Mouse (Mus musculus) midbrain, postnatal 0 days (tissue): ENCODE measurements at regions not wholly inside any gene's neighbourhood (a gene's known extent, or its start where the extent isn't known, plus 50 kb on each side); places are given as distances from the start of the nearest gene placed in this dataset.

Experiments used
- ATAC-seq: fragments of 200-750 bp; cut with Nextera tagmentation; 2 replicates; pipeline ENCODE4 v1.8.0; 2017; ENCODE audit warnings: moderate number of reproducible peaks, mild to moderate bottlenecking, moderate TSS enrichment, moderate library complexity; ENCODE audit not compliant: low FRiP score
- DNase-seq: peaks from one replicate; pipeline ENCODE4 v3.0.0-alpha.2; 2015; ENCODE audit warnings: low spot score
- H3K27ac ChIP-seq: fragments of 300-500 bp; sonication (generic); 2 replicates; pipeline ENCODE4 v1.5.1; 2014; ENCODE audit warnings: low read depth, mild to moderate bottlenecking, low read length, mixed read lengths
- H3K27me3 ChIP-seq: fragments of 300-500 bp; sonication (generic); 2 replicates; pipeline ENCODE4 v1.6.1; 2014; ENCODE audit warnings: low read length, control low read depth, mixed read lengths; ENCODE audit not compliant: insufficient read depth
- H3K36me3 ChIP-seq: fragments of 300-500 bp; sonication (generic); 2 replicates; pipeline ENCODE4 v1.6.1; 2014; ENCODE audit warnings: low read length, control low read depth, mixed read lengths; ENCODE audit not compliant: insufficient read depth
- H3K4me1 ChIP-seq: fragments of 300-500 bp; sonication (generic); 2 replicates; pipeline ENCODE4 v1.6.1; 2014; ENCODE audit warnings: mild to moderate bottlenecking, control low read depth, antibody characterized with exemption, low read length, mixed read lengths; ENCODE audit not compliant: insufficient read depth
- H3K4me2 ChIP-seq: fragments of 300-500 bp; sonication (generic); 2 replicates; pipeline ENCODE4 v1.6.1; 2014; ENCODE audit warnings: low read depth, mild to moderate bottlenecking, low read length, mixed read lengths; ENCODE audit not compliant: poor library complexity, severe bottlenecking
- H3K4me3 ChIP-seq: fragments of 300-500 bp; sonication (generic); 2 replicates; pipeline ENCODE4 v1.5.1; 2014; ENCODE audit warnings: low read depth, mild to moderate bottlenecking, low read length, moderate library complexity
- H3K9ac ChIP-seq: fragments of 300-500 bp; sonication (generic); replicated peaks from 2 replicates; pipeline ENCODE4 v1.6.1; 2014; ENCODE audit warnings: mild to moderate bottlenecking, low read length, moderate library complexity, mixed read lengths; ENCODE audit not compliant: poor library complexity, severe bottlenecking
- H3K9me3 ChIP-seq: fragments of 300-500 bp; sonication (generic); 2 replicates; pipeline ENCODE4 v1.6.1; 2016; ENCODE audit warnings: low read length, control low read depth
- CTCF ChIP-seq: IDR thresholded peaks from 2 replicates; pipeline ENCODE4 v1.5.1; 2016; ENCODE audit warnings: antibody characterized with exemption, mild to moderate bottlenecking
- WGBS: fragments of 180-500 bp; shearing (Covaris S2); extraction: QIAGEN DNeasy Blood & Tissue Kit; methylation state at CpG from one replicate; pipeline ENCODE4 v1.1.7; 2014; 5-methylcytosine and 5-hydroxymethylcytosine counted together

GRCm38 (mm10) chr4:11893560-11894205, 87.4 kb downstream of the Gm10604 start:
- DNase-seq: no peak
- no peak overlapping the region for H3K9ac ChIP-seq
- H3K4me3 ChIP-seq: no peak overlapping the region
- no peaks in the 10 kb centered on the region for H3K9me3 ChIP-seq
- no peak for TF ChIP-seq CTCF
- H3K27ac ChIP-seq: no peak overlapping the region
- H3K36me3 ChIP-seq: no peaks in the 10 kb centered on the region
- 70% methylated on average over 9 of the region's 9 CpGs for WGBS
- H3K4me1 ChIP-seq: no peaks in the 10 kb centered on the region
- no peak for ATAC-seq
- H3K27me3 ChIP-seq: no peaks in the 10 kb centered on the region
- H3K4me2 ChIP-seq: no peak overlapping the region

- no peak for ATAC-seq
- TF ChIP-seq CTCF: no peak
- peak; percentile 46 for DNase-seq
- no peak overlapping the region for H3K4me3 ChIP-seq
- no peaks in the 10 kb centered on the region for H3K9me3 ChIP-seq
- H3K36me3 ChIP-seq: no peaks in the 10 kb centered on the region
- H3K4me1 ChIP-seq: no peaks in the 10 kb centered on the region
- no peaks in the 10 kb centered on the region for H3K27me3 ChIP-seq
- 66% methylated on average over 6 of the region's 6 CpGs for WGBS
- H3K9ac ChIP-seq: no peak overlapping the region
- H3K27ac ChIP-seq: no peak overlapping the region
- no peak overlapping the region for H3K4me2 ChIP-seq
Observed at GRCm38 (mm10) chr4:11889039-11889600, 91.9 kb downstream of the Gm10604 start.

- WGBS: 8% methylated on average over 1 of the region's 1 CpGs
- Histone ChIP-seq H3K4me1 (no peaks in the 10 kb centered on the region), H3K9ac (no peak overlapping the region), H3K27me3 (no peaks in the 10 kb centered on the region), H3K4me2 (no peak overlapping the region), H3K27ac (no peak overlapping the region), H3K9me3 (no peaks in the 10 kb centered on the region), H3K36me3 (no peaks in the 10 kb centered on the region), H3K4me3 (no peak overlapping the region)
- ATAC-seq: no peak
- no peak for TF ChIP-seq CTCF
- DNase-seq: no peak
Observed at GRCm38 (mm10) chr4:11887377-11887776, 93.7 kb downstream of the Gm10604 start.

GRCm38 (mm10) chr4:11885499-11885898, 95.6 kb downstream of the Gm10604 start:
- H3K27ac ChIP-seq: no peak overlapping the region
- no peak for ATAC-seq
- no peaks in the 10 kb centered on the region for H3K27me3 ChIP-seq
- DNase-seq: no peak
- no peak overlapping the region for H3K4me2 ChIP-seq
- no peaks in the 10 kb centered on the region for H3K9me3 ChIP-seq
- WGBS: 92% methylated on average over 4 of the region's 4 CpGs
- TF ChIP-seq CTCF: no peak
- no peaks in the 10 kb centered on the region for H3K4me1 ChIP-seq
- H3K36me3 ChIP-seq: no peaks in the 10 kb centered on the region
- no peak overlapping the region for H3K4me3 ChIP-seq
- no peak overlapping the region for H3K9ac ChIP-seq

- 68% methylated on average over 7 of the region's 7 CpGs for WGBS
- Histone ChIP-seq H3K4me3 (no peak overlapping the region), H3K27ac (no peak overlapping the region), H3K9ac (no peak overlapping the region), H3K9me3 (no peaks in the 10 kb centered on the region), H3K4me2 (no peak overlapping the region), H3K27me3 (no peaks in the 10 kb centered on the region), H3K4me1 (no peaks in the 10 kb centered on the region), H3K36me3 (no peaks in the 10 kb centered on the region)
- TF ChIP-seq CTCF: no peak
- ATAC-seq (no peak), DNase-seq (no peak)
Observed at GRCm38 (mm10) chr4:11884818-11885217, 96.2 kb downstream of the Gm10604 start.

GRCm38 (mm10) chr4:11883295-11883694, 97.8 kb downstream of the Gm10604 start:
- H3K27ac ChIP-seq: no peak overlapping the region
- H3K9ac ChIP-seq: no peak overlapping the region
- no peak overlapping the region for H3K4me3 ChIP-seq
- no peaks in the 10 kb centered on the region for H3K9me3 ChIP-seq
- no peaks in the 10 kb centered on the region for H3K27me3 ChIP-seq
- no peaks in the 10 kb centered on the region for H3K4me1 ChIP-seq
- no peak overlapping the region for H3K4me2 ChIP-seq
- H3K36me3 ChIP-seq: no peaks in the 10 kb centered on the region
- WGBS: 41% methylated on average over 5 of the region's 5 CpGs
- no peak for DNase-seq
- TF ChIP-seq CTCF: no peak
- no peak for ATAC-seq
